Mouse (Mus musculus) midbrain, postnatal 0 days (tissue): ENCODE measurements around the gene Setd3. TPM values are rescaled to one million over a fixed set of nuclear protein-coding genes. Genes with fewer than 3 reads are reported as not detected.

Experiments
- ATAC-seq: fragments of 200-750 bp; cut with Nextera tagmentation; 2 replicates; pipeline ENCODE4 v1.8.0; 2017; ENCODE audit warnings: moderate number of reproducible peaks, mild to moderate bottlenecking, moderate TSS enrichment, moderate library complexity; ENCODE audit not compliant: low FRiP score
- DNase-seq: peaks from one replicate; pipeline ENCODE4 v3.0.0-alpha.2; 2015; ENCODE audit warnings: low spot score
- H3K27ac ChIP-seq: fragments of 300-500 bp; sonication (generic); 2 replicates; pipeline ENCODE4 v1.5.1; 2014; ENCODE audit warnings: low read depth, mild to moderate bottlenecking, low read length, mixed read lengths
- H3K27me3 ChIP-seq: fragments of 300-500 bp; sonication (generic); 2 replicates; pipeline ENCODE4 v1.6.1; 2014; ENCODE audit warnings: low read length, control low read depth, mixed read lengths; ENCODE audit not compliant: insufficient read depth
- H3K36me3 ChIP-seq: fragments of 300-500 bp; sonication (generic); 2 replicates; pipeline ENCODE4 v1.6.1; 2014; ENCODE audit warnings: low read length, control low read depth, mixed read lengths; ENCODE audit not compliant: insufficient read depth
- H3K4me1 ChIP-seq: fragments of 300-500 bp; sonication (generic); 2 replicates; pipeline ENCODE4 v1.6.1; 2014; ENCODE audit warnings: mild to moderate bottlenecking, control low read depth, antibody characterized with exemption, low read length, mixed read lengths; ENCODE audit not compliant: insufficient read depth
- H3K4me2 ChIP-seq: fragments of 300-500 bp; sonication (generic); 2 replicates; pipeline ENCODE4 v1.6.1; 2014; ENCODE audit warnings: low read depth, mild to moderate bottlenecking, low read length, mixed read lengths; ENCODE audit not compliant: poor library complexity, severe bottlenecking
- H3K4me3 ChIP-seq: fragments of 300-500 bp; sonication (generic); 2 replicates; pipeline ENCODE4 v1.5.1; 2014; ENCODE audit warnings: low read depth, mild to moderate bottlenecking, low read length, moderate library complexity
- H3K9ac ChIP-seq: fragments of 300-500 bp; sonication (generic); replicated peaks from 2 replicates; pipeline ENCODE4 v1.6.1; 2014; ENCODE audit warnings: mild to moderate bottlenecking, low read length, moderate library complexity, mixed read lengths; ENCODE audit not compliant: poor library complexity, severe bottlenecking
- H3K9me3 ChIP-seq: fragments of 300-500 bp; sonication (generic); 2 replicates; pipeline ENCODE4 v1.6.1; 2016; ENCODE audit warnings: low read length, control low read depth
- CTCF ChIP-seq: IDR thresholded peaks from 2 replicates; pipeline ENCODE4 v1.5.1; 2016; ENCODE audit warnings: antibody characterized with exemption, mild to moderate bottlenecking
- WGBS: fragments of 180-500 bp; shearing (Covaris S2); extraction: QIAGEN DNeasy Blood & Tissue Kit; methylation state at CpG from one replicate; pipeline ENCODE4 v1.1.7; 2014; 5-methylcytosine and 5-hydroxymethylcytosine counted together
- polyA plus RNA-seq: library from polyadenylated mRNA; unstranded; fragments of >200 nt; fragmentation: Nextera tagmentation; extraction: Ambion mirVana; gene quantifications from 2 replicates; pipeline ENCODE4 v1.2.1, GENCODE M21; 2015
- total RNA-seq: library from RNA; depleted of rRNA; stranded (reverse); fragments of >200 nt; gene quantifications from 2 replicates; pipeline ENCODE4 v1.2.3, GENCODE M21; 2014

Setd3 gene
- total and polyA plus RNA-seq, 2 experiments from 2014 or later: 74.6 to 91.2 TPM

DNA sequence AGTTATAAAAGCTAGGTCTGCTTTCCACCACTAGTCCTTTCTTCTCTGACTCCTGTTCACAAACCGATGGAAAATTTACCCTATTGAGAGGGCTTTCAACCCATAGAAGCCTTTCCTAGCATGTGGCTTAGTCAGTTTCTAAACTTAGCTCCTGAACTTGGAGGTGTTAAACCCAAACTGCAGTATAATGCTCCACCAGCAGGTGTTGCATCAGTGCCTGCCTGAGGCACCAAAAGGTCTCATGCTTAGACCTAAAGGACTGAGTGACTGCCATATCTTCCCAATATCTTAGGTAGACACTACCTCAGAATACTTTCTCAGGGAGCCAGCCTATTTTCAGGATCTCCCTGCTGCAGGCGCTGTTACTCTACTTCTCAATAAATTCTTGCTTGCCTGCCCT is 26.4 kb downstream of the Setd3 start:
- 97% methylated on average over 2 of the region's 2 CpGs for WGBS
- no peak for ATAC-seq

GRCm38 (mm10) chr12:108149764-108150163 is 29.4 kb downstream of the Setd3 start:
- TF ChIP-seq CTCF: peak; percentile 66
- H3K4me1 ChIP-seq: no peaks in the 10 kb centered on the region
- no peak overlapping the region for H3K4me3 ChIP-seq
- H3K9me3 ChIP-seq: no peaks in the 10 kb centered on the region
- DNase-seq (no peak), ATAC-seq (no peak)
- no peak overlapping the region for H3K4me2 ChIP-seq
- WGBS: 76% methylated on average over 3 of the region's 3 CpGs
- H3K27me3 ChIP-seq: no peaks in the 10 kb centered on the region
- H3K36me3 ChIP-seq: peaks cover 14% of the 10 kb centered on the region
- no peak overlapping the region for H3K9ac ChIP-seq
- no peak overlapping the region for H3K27ac ChIP-seq

More for the DNA sequence above, 26.4 kb downstream of the Setd3 start:
- Histone ChIP-seq H3K36me3 (peaks cover 26% of the 10 kb centered on the region), H3K9ac (no peak overlapping the region), H3K27me3 (no peaks in the 10 kb centered on the region), H3K9me3 (no peaks in the 10 kb centered on the region), H3K4me2 (no peak overlapping the region), H3K27ac (no peak overlapping the region), H3K4me1 (no peaks in the 10 kb centered on the region), H3K4me3 (no peak overlapping the region)
- TF ChIP-seq CTCF: peak; percentile 25; the same call in 1 of the 2 replicates
- no peak for DNase-seq

DNA sequence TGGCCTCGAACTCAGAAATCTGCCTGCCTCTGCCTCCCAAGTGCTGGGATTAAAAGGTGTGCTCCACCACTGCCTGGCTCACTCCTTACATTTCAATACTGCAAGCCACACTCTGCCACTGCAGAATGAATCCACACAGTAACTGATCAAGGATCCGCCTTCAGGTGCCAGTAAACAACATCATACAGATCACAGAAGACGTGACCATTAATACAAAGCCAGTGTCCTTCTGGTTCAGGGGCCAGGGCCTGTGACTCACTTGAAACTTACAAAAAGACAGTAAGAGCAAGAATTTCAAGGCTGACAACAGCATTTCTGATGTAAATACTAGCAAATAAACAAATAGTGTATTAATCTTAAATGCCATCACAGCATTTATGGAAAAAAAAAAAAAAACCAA is 33.9 kb downstream of the Setd3 start:
- WGBS: 97% methylated on average over 3 of the region's 3 CpGs
- Histone ChIP-seq H3K27ac (no peak overlapping the region), H3K9me3 (no peaks in the 10 kb centered on the region), H3K9ac (no peak overlapping the region), H3K4me3 (no peak overlapping the region), H3K4me1 (no peaks in the 10 kb centered on the region), H3K4me2 (no peak overlapping the region), H3K27me3 (no peaks in the 10 kb centered on the region), H3K36me3 (peaks cover 6% of the 10 kb centered on the region)
- DNase-seq: no peak
- no peak for TF ChIP-seq CTCF
- ATAC-seq: no peak

DNA sequence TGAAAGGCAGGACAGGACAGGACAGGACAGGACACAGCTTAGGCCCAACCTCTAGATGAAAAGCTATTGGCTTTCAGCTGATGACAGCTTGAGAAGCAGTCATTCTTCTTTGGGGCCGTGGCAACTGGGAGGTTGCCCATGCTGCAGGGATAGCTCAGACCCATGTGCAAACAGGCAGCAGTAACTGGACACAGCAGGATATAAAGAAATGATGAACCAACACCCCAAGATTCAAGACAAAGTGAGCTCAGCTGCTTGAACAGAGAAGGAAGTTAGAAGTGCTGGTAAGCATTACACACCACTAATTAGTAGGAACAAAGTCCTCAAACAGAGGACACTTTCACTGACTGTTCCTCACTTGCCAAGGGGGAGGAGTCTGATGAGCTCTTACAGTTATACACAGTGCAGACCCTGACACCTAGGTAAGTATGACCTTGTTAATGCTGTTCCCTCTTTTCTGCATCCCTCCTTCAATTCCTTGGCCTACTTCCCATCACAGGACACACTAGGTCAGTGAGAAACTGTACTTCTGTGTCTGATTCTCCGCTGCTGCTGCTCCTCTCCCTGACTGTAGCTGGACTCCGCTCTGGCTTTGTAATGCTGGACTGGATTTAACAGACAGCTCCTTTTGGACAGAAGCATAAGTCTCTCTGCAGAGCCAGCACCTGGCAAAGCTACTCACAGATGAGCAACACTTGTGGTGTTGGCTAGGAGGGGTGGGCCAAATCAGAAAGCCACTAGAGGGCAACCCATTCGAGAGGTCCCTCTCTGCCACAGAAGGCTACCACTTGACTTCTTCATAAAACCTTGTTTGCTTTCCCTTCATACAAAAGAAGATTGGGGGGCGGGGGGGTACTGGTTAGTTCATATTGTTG is 35.3 kb downstream of the Setd3 start:
- ATAC-seq: no peak
- Histone ChIP-seq H3K27ac (no peak overlapping the region), H3K4me3 (no peak overlapping the region), H3K9ac (no peak overlapping the region), H3K9me3 (no peaks in the 10 kb centered on the region), H3K4me2 (no peak overlapping the region), H3K4me1 (no peaks in the 10 kb centered on the region), H3K36me3 (peaks cover 2% of the 10 kb centered on the region; the same call in 1 of the 2 replicates), H3K27me3 (no peaks in the 10 kb centered on the region)
- 88% methylated on average over 5 of the region's 5 CpGs for WGBS
- DNase-seq: no peak
- TF ChIP-seq CTCF: no peak; the same call in 1 of the 2 replicates

DNA sequence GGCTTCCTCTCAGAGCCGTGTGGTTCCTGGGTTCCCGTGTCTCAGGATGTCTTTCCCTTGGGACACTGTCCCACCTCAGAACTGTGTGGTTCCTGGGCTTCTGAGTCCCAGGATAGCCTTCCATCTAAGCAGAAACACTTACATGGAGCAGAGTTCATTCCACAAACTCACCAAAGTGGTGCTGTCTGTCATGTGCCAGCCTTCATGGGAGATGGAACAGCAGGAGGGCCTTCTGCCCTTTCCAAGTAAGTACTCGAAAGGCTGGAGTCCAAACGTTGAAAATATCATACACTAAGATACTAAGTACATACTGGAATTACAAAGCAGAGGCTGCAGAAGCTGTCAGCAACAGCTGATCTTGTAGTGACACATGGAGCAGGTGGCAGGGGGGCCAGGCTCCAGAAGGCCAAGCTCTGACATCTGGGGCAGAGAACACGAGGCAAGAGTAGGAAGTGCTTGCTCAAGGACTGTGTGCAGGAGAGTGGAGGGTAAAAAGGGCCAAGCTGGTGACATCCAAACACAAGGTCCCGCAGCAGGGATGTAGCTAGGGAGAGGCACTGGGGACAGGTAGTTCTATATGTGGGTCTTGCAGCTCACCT is 43.4 kb downstream of the Setd3 start:
- no peak for ATAC-seq

GRCm38 (mm10) chr12:108133181-108133580 is 45.9 kb downstream of the Setd3 start:
- WGBS: 80% methylated on average over 2 of the region's 2 CpGs
- Histone ChIP-seq H3K36me3 (0 out of 2 replicates have a peak, but pooled peaks cover 7% of the 10 kb centered on the region), H3K9ac (no peak overlapping the region), H3K27ac (no peak overlapping the region), H3K27me3 (no peaks in the 10 kb centered on the region), H3K4me3 (no peak overlapping the region), H3K9me3 (no peaks in the 10 kb centered on the region), H3K4me2 (no peak overlapping the region), H3K4me1 (no peaks in the 10 kb centered on the region)
- no peak for TF ChIP-seq CTCF
- no peak for DNase-seq
- ATAC-seq: no peak

More for the DNA sequence above, 43.4 kb downstream of the Setd3 start:
- H3K4me2 ChIP-seq: no peak overlapping the region
- WGBS: 82% methylated on average over 6 of the region's 6 CpGs
- no peak for TF ChIP-seq CTCF
- no peaks in the 10 kb centered on the region for H3K9me3 ChIP-seq
- no peak overlapping the region for H3K27ac ChIP-seq
- no peak for DNase-seq
- no peaks in the 10 kb centered on the region for H3K4me1 ChIP-seq
- H3K9ac ChIP-seq: no peak overlapping the region
- H3K4me3 ChIP-seq: no peak overlapping the region
- H3K36me3 ChIP-seq: 0 out of 2 replicates have a peak, but pooled peaks cover 7% of the 10 kb centered on the region
- H3K27me3 ChIP-seq: no peaks in the 10 kb centered on the region
